Mouse (Mus musculus) liver, embryonic 14.5 days (tissue): ENCODE data around the gene Abcg1.

Experiments
- CTCF ChIP-seq: IDR thresholded peaks from 2 replicates; pipeline ENCODE4 v1.5.1; 2016; ENCODE audit warnings: antibody characterized with exemption, low read depth, control low read depth
- EP300 ChIP-seq: IDR thresholded peaks from 2 replicates; pipeline ENCODE4 v1.6.1; 2016; ENCODE audit warnings: antibody characterized with exemption, low read depth

DNA sequence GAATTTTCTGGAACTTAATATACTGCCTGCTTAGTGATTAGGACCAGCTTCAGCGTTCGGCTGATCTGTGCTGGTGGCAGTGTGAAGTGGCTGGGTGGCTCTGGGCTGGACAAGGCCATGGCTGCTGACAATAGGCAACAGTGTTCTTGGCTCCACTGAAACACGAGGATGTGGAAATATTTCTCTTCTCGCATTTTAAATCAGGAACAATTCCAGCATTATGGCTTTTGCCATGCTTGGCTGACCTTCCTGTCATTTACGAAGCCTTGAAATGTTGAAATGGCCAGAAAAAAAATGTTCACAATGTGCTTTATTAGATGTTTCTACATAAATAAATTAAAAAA lies 32.7 kb upstream of the Abcg1 start:
- no peak for TF ChIP-seq EP300
- TF ChIP-seq CTCF, result no peak
